Comparison of ENCODE assay signal across 8 mouse cellular contexts in genomic region chr7:28208988-28209508, GRCm38 (mm10). TPM values are rescaled to one million over a fixed set of nuclear protein-coding genes. Genes with fewer than 3 reads are reported as not detected.
DNase-seq lines count a peak whose midpoint lies in the region; ATAC-seq and TF ChIP-seq lines count a peak whose summit lies in the region.

No protein-coding gene starts in this region.

- H3K27ac ChIP-seq in ES-Bruce4 (ENCODE audit: insufficient read depth, low read length), result no peak overlapping the region
- 0 out of 2 replicates have a peak overlapping the region, but pooled peaks have one; percentile 16 for H3K27ac ChIP-seq in forebrain, postnatal 0 days (ENCODE audit: low read depth, low read length)
- H3K27ac ChIP-seq in liver, postnatal 0 days (ENCODE audit: low read depth), result no peak overlapping the region
- H3K27ac ChIP-seq in neural tube, embryonic 13.5 days (replicated peaks), result 0 out of 2 replicates have a peak overlapping the region, but pooled peaks have one; percentile 29

- no peaks in the 10 kb centered on the region for H3K36me3 ChIP-seq in ES-Bruce4 (ENCODE audit: control insufficient read depth, insufficient read depth, low read length, poor library complexity, severe bottlenecking)
- no peaks in the 10 kb centered on the region for H3K36me3 ChIP-seq in forebrain, postnatal 0 days (ENCODE audit: insufficient read depth)
- H3K36me3 ChIP-seq in liver, postnatal 0 days (replicated peaks; ENCODE audit: insufficient read depth, low read length), result no peaks in the 10 kb centered on the region
- H3K36me3 ChIP-seq in neural tube, embryonic 13.5 days, result no peaks in the 10 kb centered on the region

- DNase-seq in cerebellum, adult 11-12 months, result peak; percentile 59
- peak; percentile 88 for DNase-seq in forebrain, postnatal 0 days
- DNase-seq in heart, postnatal 36 days, result peak; percentile 64 to 70
- peak; percentile 73 for DNase-seq in layer of hippocampus, adult 11-12 months (ENCODE audit: low spot score)
- peak; percentile 53 for DNase-seq in liver, postnatal 0 days
- peak; percentile 57 to 66 for DNase-seq in thymus, adult 18-20 months

- peak overlapping the region; percentile 17 for H3K9ac ChIP-seq in ES-Bruce4 (ENCODE audit: low read depth, poor library complexity, severe bottlenecking)
- no peak overlapping the region for H3K9ac ChIP-seq in forebrain, postnatal 0 days
- H3K9ac ChIP-seq in liver, postnatal 0 days (replicated peaks), result no peak overlapping the region
- H3K9ac ChIP-seq in neural tube, embryonic 13.5 days, result 0 out of 2 replicates have a peak overlapping the region, but pooled peaks have one; percentile 42

- H3K4me2 ChIP-seq in forebrain, postnatal 0 days (ENCODE audit: low read depth), result peak overlapping the region; percentile 47
- H3K4me2 ChIP-seq in liver, postnatal 0 days (ENCODE audit: low read depth, low read length), result peak overlapping the region; percentile 71
- H3K4me2 ChIP-seq in neural tube, embryonic 13.5 days, result peak overlapping the region; percentile 51

- TF ChIP-seq EP300 in ES-Bruce4 (IDR thresholded peaks at IDR 0.05; ENCODE audit: insufficient read depth, low read depth, low read length), result no peak
- TF ChIP-seq EP300 in liver, postnatal 0 days (IDR thresholded peaks at IDR 0.05; ENCODE audit: low read depth), result no peak

- H3K27me3 ChIP-seq in ES-Bruce4 (ENCODE audit: control insufficient read depth, insufficient read depth, low read length, poor library complexity, severe bottlenecking), result no peaks in the 10 kb centered on the region
- H3K27me3 ChIP-seq in forebrain, postnatal 0 days (ENCODE audit: insufficient read depth, low read length), result no peaks in the 10 kb centered on the region
- H3K27me3 ChIP-seq in liver, postnatal 0 days (ENCODE audit: insufficient read depth, low read length), result no peaks in the 10 kb centered on the region
- H3K27me3 ChIP-seq in neural tube, embryonic 13.5 days, result no peaks in the 10 kb centered on the region

- 54% methylated on average over 19 of the region's 19 CpGs for WGBS in forebrain, postnatal 0 days
- WGBS in liver, postnatal 0 days (ENCODE audit: insufficient replicate concordance), result 44% methylated on average over 19 of the region's 19 CpGs
- 57% methylated on average over 19 of the region's 19 CpGs for WGBS in neural tube, embryonic 13.5 days

- peak; percentile 92 for ATAC-seq in forebrain, postnatal 0 days
- ATAC-seq in liver, postnatal 0 days, result peak; percentile 54; the same call in 1 of the 2 replicates
- ATAC-seq in neural tube, embryonic 13.5 days (ENCODE audit: low read depth), result peak; percentile 52; the same call in 1 of the 2 replicates

- peak overlapping the region; percentile 70 for H3K4me3 ChIP-seq in ES-Bruce4 (ENCODE audit: low read depth, low read length)
- H3K4me3 ChIP-seq in forebrain, postnatal 0 days (ENCODE audit: low read depth, low read length), result peak overlapping the region; percentile 28
- H3K4me3 ChIP-seq in liver, postnatal 0 days (ENCODE audit: low read depth, low read length), result no peak overlapping the region
- peak overlapping the region; percentile 31 for H3K4me3 ChIP-seq in neural tube, embryonic 13.5 days

- no peak for TF ChIP-seq CTCF in ES-Bruce4 (IDR thresholded peaks at IDR 0.05; ENCODE audit: low read depth, low read length)
- no peak for TF ChIP-seq CTCF in forebrain, postnatal 0 days (IDR thresholded peaks at IDR 0.05; ENCODE audit: low read depth)
- no peak for TF ChIP-seq CTCF in liver, postnatal 0 days (IDR thresholded peaks at IDR 0.05; ENCODE audit: low read depth)

- H3K4me1 ChIP-seq in ES-Bruce4 (ENCODE audit: control insufficient read depth, insufficient read depth, low read length), result no peaks in the 10 kb centered on the region
- H3K4me1 ChIP-seq in forebrain, postnatal 0 days (ENCODE audit: insufficient read depth), result no peaks in the 10 kb centered on the region
- H3K4me1 ChIP-seq in liver, postnatal 0 days (ENCODE audit: insufficient read depth), result no peaks in the 10 kb centered on the region
- H3K4me1 ChIP-seq in neural tube, embryonic 13.5 days (replicated peaks), result no peaks in the 10 kb centered on the region

- TF ChIP-seq POLR2A in ES-Bruce4 (IDR thresholded peaks at IDR 0.05; ENCODE audit: insufficient read depth, low read length), result no peak

- intact Hi-C loops in heart, postnatal 36 days (cut with DNase I), result no loop called here

- no peaks in the 10 kb centered on the region for H3K9me3 ChIP-seq in ES-Bruce4 (replicated peaks; ENCODE audit: control insufficient read depth, insufficient read depth, low read length, poor library complexity, severe bottlenecking)
- H3K9me3 ChIP-seq in forebrain, postnatal 0 days (ENCODE audit: low read length), result no peaks in the 10 kb centered on the region
- H3K9me3 ChIP-seq in liver, postnatal 0 days (ENCODE audit: low read length), result no peaks in the 10 kb centered on the region
- no peaks in the 10 kb centered on the region for H3K9me3 ChIP-seq in neural tube, embryonic 13.5 days

RNA-seq across cellular contexts. Expression of gene Dyrk1b, which starts 29.8 kb away (rescaled TPM):
- polyA plus RNA-seq in ES-Bruce4 (2011; ENCODE audit: insufficient read depth, insufficient read length, low read depth, missing spikeins), result 9.2 and 9.5 TPM in 2 replicates
- total RNA-seq in forebrain, postnatal 0 days (2014; rRNA removed), result 21.0 and 23.3 TPM in 2 replicates
- 5.5 and 7.4 TPM in 2 replicates for polyA plus RNA-seq in forebrain, postnatal 0 days (2015; fragmentation: Nextera tagmentation; extraction: Ambion mirVana)
- 10 to 100 TPM; 31.2 to 34.2 TPM for total RNA-seq in heart, postnatal 36 days (2021)
- 4.0 and 4.5 TPM in 2 replicates for polyA plus RNA-seq in liver, postnatal 0 days (2015; fragmentation: Nextera tagmentation; extraction: Ambion mirVana)
- 15.6 and 16.0 TPM in 2 replicates for polyA plus RNA-seq in neural tube, embryonic 13.5 days (2015; fragmentation: Nextera tagmentation; extraction: Ambion mirVana)

RNA-seq across cellular contexts. Expression of gene Fbl, which starts 39.5 kb away (rescaled TPM):
- polyA plus RNA-seq in ES-Bruce4 (2011; ENCODE audit: insufficient read depth, insufficient read length, low read depth, missing spikeins), result 441 and 480 TPM in 2 replicates
- total RNA-seq in forebrain, postnatal 0 days (2014; rRNA removed), result 40.4 and 49.5 TPM in 2 replicates
- polyA plus RNA-seq in forebrain, postnatal 0 days (2015; fragmentation: Nextera tagmentation; extraction: Ambion mirVana), result 86.3 and 91.3 TPM in 2 replicates
- total RNA-seq in heart, postnatal 36 days (2021), result 10 to 100 TPM; 32.0 to 33.5 TPM
- 48.4 and 51.6 TPM in 2 replicates for polyA plus RNA-seq in liver, postnatal 0 days (2015; fragmentation: Nextera tagmentation; extraction: Ambion mirVana)
- 81.3 and 97.9 TPM in 2 replicates for polyA plus RNA-seq in neural tube, embryonic 13.5 days (2015; fragmentation: Nextera tagmentation; extraction: Ambion mirVana)

RNA-seq across cellular contexts. Expression of gene Eid2, which starts 58.6 kb away (rescaled TPM):
- 17.2 and 17.3 TPM in 2 replicates for polyA plus RNA-seq in ES-Bruce4 (2011; ENCODE audit: insufficient read depth, insufficient read length, low read depth, missing spikeins)
- 91.2 and 101 TPM in 2 replicates for total RNA-seq in forebrain, postnatal 0 days (2014; rRNA removed)
- 26.7 and 28.3 TPM in 2 replicates for polyA plus RNA-seq in forebrain, postnatal 0 days (2015; fragmentation: Nextera tagmentation; extraction: Ambion mirVana)
- 10 to 100 TPM; 11.7 to 12.0 TPM for total RNA-seq in heart, postnatal 36 days (2021)
- polyA plus RNA-seq in liver, postnatal 0 days (2015; fragmentation: Nextera tagmentation; extraction: Ambion mirVana), result 1.3 and 1.4 TPM in 2 replicates
- polyA plus RNA-seq in neural tube, embryonic 13.5 days (2015; fragmentation: Nextera tagmentation; extraction: Ambion mirVana), result 7.0 and 13.5 TPM in 2 replicates

Comparison
In these comparisons a context has a peak if more than half of its experiments do, and no peak if none do; other contexts are left out.
1. H3K27ac ChIP-seq: peak in forebrain, postnatal 0 days (single experiment) and neural tube, embryonic 13.5 days (single experiment); none in ES-Bruce4 (single experiment) and liver, postnatal 0 days (single experiment).
2. H3K9ac ChIP-seq: peak in ES-Bruce4 (single experiment) and neural tube, embryonic 13.5 days (single experiment); none in forebrain, postnatal 0 days (single experiment) and liver, postnatal 0 days (single experiment).
3. Peak in every context shown above with its lines, with median percentiles within 50 percentile points of each other: DNase-seq, ATAC-seq and H3K4me2 ChIP-seq.